Mouse (Mus musculus) urinary bladder, postnatal 10 days (tissue): Measurements from ENCODE around the gene Tbc1d19.

ENCODE experiments used
- DNase-seq: peaks from one replicate; pipeline ENCODE4 v3.0.0; 2022; ENCODE audit warnings: low spot score

The Tbc1d19 gene

GRCm38 (mm10) chr5:53909201-53909600, 99.8 kb downstream of the Tbc1d19 start:
- no peak for DNase-seq

GRCm38 (mm10) chr5:53920416-53920815, 111.0 kb downstream of the Tbc1d19 start:
- no peak for DNase-seq

GRCm38 (mm10) chr5:53922149-53922904, 112.9 kb downstream of the Tbc1d19 start:
- DNase-seq, result no peak

GRCm38 (mm10) chr5:53924005-53924404, 114.6 kb downstream of the Tbc1d19 start:
- DNase-seq, result no peak

GRCm38 (mm10) chr5:53926301-53926855, 117.0 kb downstream of the Tbc1d19 start:
- DNase-seq, result no peak

GRCm38 (mm10) chr5:53927886-53928285, 118.5 kb downstream of the Tbc1d19 start:
- no peak for DNase-seq

GRCm38 (mm10) chr5:53928537-53928936, 119.1 kb downstream of the Tbc1d19 start:
- no peak for DNase-seq

GRCm38 (mm10) chr5:53929205-53929614, 119.8 kb downstream of the Tbc1d19 start:
- DNase-seq, result no peak

GRCm38 (mm10) chr5:53929814-53930213, 120.4 kb downstream of the Tbc1d19 start:
- no peak for DNase-seq

GRCm38 (mm10) chr5:53931011-53931410, 121.6 kb downstream of the Tbc1d19 start:
- DNase-seq, result no peak

- DNase-seq, result no peak
These were observed 124.2 kb downstream of the Tbc1d19 start for GRCm38 (mm10) chr5:53933628-53934027.

GRCm38 (mm10) chr5:53934040-53934439, 124.6 kb downstream of the Tbc1d19 start:
- no peak for DNase-seq

GRCm38 (mm10) chr5:53934826-53935225, 125.4 kb downstream of the Tbc1d19 start:
- DNase-seq, result no peak

GRCm38 (mm10) chr5:53937187-53937586, 127.8 kb downstream of the Tbc1d19 start:
- DNase-seq, result no peak

- no peak for DNase-seq
These were observed 129.6 kb downstream of the Tbc1d19 start for GRCm38 (mm10) chr5:53939026-53939425.

- DNase-seq, result no peak
These were observed 132.1 kb downstream of the Tbc1d19 start for GRCm38 (mm10) chr5:53941322-53942024.

GRCm38 (mm10) chr5:53942332-53942731, 132.9 kb downstream of the Tbc1d19 start:
- DNase-seq, result no peak

GRCm38 (mm10) chr5:53943321-53943857, 134.0 kb downstream of the Tbc1d19 start:
- DNase-seq, result no peak

- no peak for DNase-seq
These were observed 137.3 kb downstream of the Tbc1d19 start for GRCm38 (mm10) chr5:53946747-53947146.

- no peak for DNase-seq
These were observed 138.3 kb downstream of the Tbc1d19 start for GRCm38 (mm10) chr5:53947549-53948183.

GRCm38 (mm10) chr5:53948606-53949266, 139.3 kb downstream of the Tbc1d19 start:
- DNase-seq, result no peak

GRCm38 (mm10) chr5:53950189-53950588, 140.8 kb downstream of the Tbc1d19 start:
- DNase-seq, result no peak
